Comparison of ENCODE assay signal across 8 mouse cellular contexts in genomic region chr3:95315094-95315843, GRCm38 (mm10). TPM values are rescaled to one million over a fixed set of nuclear protein-coding genes. Genes with fewer than 3 reads are reported as not detected.
DNase-seq lines count a peak whose midpoint lies in the region; ATAC-seq lines count a peak whose summit lies in the region.

No protein-coding gene starts in this region.

- peak overlapping the region; percentile 88 for H3K4me2 ChIP-seq in embryonic facial prominence, embryonic 13.5 days
- peak overlapping the region; percentile 56 for H3K4me2 ChIP-seq in kidney, embryonic 14.5 days (replicated peaks; ENCODE audit: low read depth, low read length)
- H3K4me2 ChIP-seq in liver, embryonic 13.5 days: peak overlapping the region; percentile 96
- H3K4me2 ChIP-seq in stomach, embryonic 14.5 days (replicated peaks; ENCODE audit: low read depth, low read length): peak overlapping the region; percentile 90

- peaks cover 12% of the 10 kb centered on the region for H3K36me3 ChIP-seq in embryonic facial prominence, embryonic 13.5 days
- H3K36me3 ChIP-seq in kidney, embryonic 14.5 days (ENCODE audit: control insufficient read depth, insufficient read depth, low read length): peaks cover 12% of the 10 kb centered on the region; the same call in 1 of the 2 replicates
- peaks cover 23% of the 10 kb centered on the region for H3K36me3 ChIP-seq in liver, embryonic 13.5 days
- H3K36me3 ChIP-seq in stomach, embryonic 14.5 days (ENCODE audit: control insufficient read depth, insufficient read depth, low read length): peaks cover 10% of the 10 kb centered on the region; the same call in 1 of the 2 replicates

- no peaks in the 10 kb centered on the region for H3K9me3 ChIP-seq in embryonic facial prominence, embryonic 13.5 days
- no peaks in the 10 kb centered on the region for H3K9me3 ChIP-seq in kidney, embryonic 14.5 days (ENCODE audit: control insufficient read depth, low read length)
- H3K9me3 ChIP-seq in liver, embryonic 13.5 days (replicated peaks): no peaks in the 10 kb centered on the region
- H3K9me3 ChIP-seq in stomach, embryonic 14.5 days (ENCODE audit: control insufficient read depth, low read depth, low read length): no peaks in the 10 kb centered on the region

- H3K4me1 ChIP-seq in embryonic facial prominence, embryonic 13.5 days: peaks cover 32% of the 10 kb centered on the region
- H3K4me1 ChIP-seq in kidney, embryonic 14.5 days (ENCODE audit: control insufficient read depth, insufficient read depth, low read length): peaks cover 22% of the 10 kb centered on the region
- peaks cover 90% of the 10 kb centered on the region for H3K4me1 ChIP-seq in liver, embryonic 13.5 days (replicated peaks)
- H3K4me1 ChIP-seq in stomach, embryonic 14.5 days (ENCODE audit: control insufficient read depth, insufficient read depth, low read length): peaks cover 18% of the 10 kb centered on the region

- peak overlapping the region; percentile 88 for H3K4me3 ChIP-seq in embryonic facial prominence, embryonic 13.5 days
- peak overlapping the region; percentile 91 for H3K4me3 ChIP-seq in kidney, embryonic 14.5 days (ENCODE audit: low read length)
- H3K4me3 ChIP-seq in liver, embryonic 13.5 days (replicated peaks): peak overlapping the region; percentile 89
- H3K4me3 ChIP-seq in stomach, embryonic 14.5 days (ENCODE audit: low read depth, low read length): peak overlapping the region; percentile 94

- peak overlapping the region; percentile 98 for H3K9ac ChIP-seq in embryonic facial prominence, embryonic 13.5 days
- peak overlapping the region; percentile 98 for H3K9ac ChIP-seq in kidney, embryonic 14.5 days (ENCODE audit: low read depth, low read length)
- H3K9ac ChIP-seq in liver, embryonic 13.5 days: peak overlapping the region; percentile 98
- peak overlapping the region; percentile 97 for H3K9ac ChIP-seq in stomach, embryonic 14.5 days (replicated peaks; ENCODE audit: low read depth, low read length)

- under 1% methylated on average over 51 of the region's 71 CpGs for WGBS in embryonic facial prominence, embryonic 13.5 days
- WGBS in kidney, embryonic 14.5 days: under 1% methylated on average over 53 of the region's 71 CpGs
- under 1% methylated on average over 65 of the region's 71 CpGs for WGBS in liver, embryonic 13.5 days (ENCODE audit: insufficient replicate concordance)
- under 1% methylated on average over 61 of the region's 71 CpGs for WGBS in stomach, embryonic 14.5 days

- no peaks in the 10 kb centered on the region for H3K27me3 ChIP-seq in embryonic facial prominence, embryonic 13.5 days
- H3K27me3 ChIP-seq in kidney, embryonic 14.5 days (ENCODE audit: control insufficient read depth, insufficient read depth, low read length): no peaks in the 10 kb centered on the region
- no peaks in the 10 kb centered on the region for H3K27me3 ChIP-seq in liver, embryonic 13.5 days
- H3K27me3 ChIP-seq in stomach, embryonic 14.5 days (ENCODE audit: control insufficient read depth, insufficient read depth, low read length): no peaks in the 10 kb centered on the region

- peak; percentile 93 for ATAC-seq in embryonic facial prominence, embryonic 13.5 days (ENCODE audit: insufficient number of reproducible peaks, insufficient read depth, low FRiP score, low TSS enrichment, low read depth)
- ATAC-seq in kidney, embryonic 14.5 days (ENCODE audit: low FRiP score, low TSS enrichment): peak; percentile 94
- ATAC-seq in liver, embryonic 13.5 days (ENCODE audit: low read depth): peak; percentile 87
- ATAC-seq in stomach, embryonic 14.5 days (ENCODE audit: insufficient number of reproducible peaks, insufficient read depth, low FRiP score, low read depth): peak; percentile 94

- H3K27ac ChIP-seq in embryonic facial prominence, embryonic 13.5 days: peak overlapping the region; percentile 95
- peak overlapping the region; percentile 95 for H3K27ac ChIP-seq in kidney, embryonic 14.5 days (ENCODE audit: low read depth, low read length)
- peak overlapping the region; percentile 95 for H3K27ac ChIP-seq in liver, embryonic 13.5 days
- H3K27ac ChIP-seq in stomach, embryonic 14.5 days (ENCODE audit: low read length): peak overlapping the region; percentile 92

- peak; percentile 85 for DNase-seq in 416B (ENCODE audit: low read depth)
- DNase-seq in adrenal gland, postnatal 10 days: peak; percentile 96
- DNase-seq in heart, adult 9 months (ENCODE audit: low spot score in 2 of 2): peak; percentile 90 to 93
- DNase-seq in liver, embryonic 13.5 days: peak; percentile 90
- peak; percentile 80 to 85 for DNase-seq in natural killer cell, adult 2 months (ENCODE audit: low spot score in 2 of 2)

RNA-seq across cellular contexts. Expression of gene Cers2, which starts 0.7 kb away (rescaled TPM):
- 100 to 1,000 TPM; 138 to 147 TPM for total RNA-seq in adrenal gland, postnatal 10 days (2021)
- 168 and 170 TPM in 2 replicates for polyA plus RNA-seq in embryonic facial prominence, embryonic 13.5 days (2015; fragmentation: Nextera tagmentation; extraction: Ambion mirVana)
- polyA plus RNA-seq in kidney, embryonic 14.5 days (2014; fragmentation: Nextera tagmentation; extraction: Ambion mirVana): 103 and 154 TPM in 2 replicates
- 113 and 125 TPM in 2 replicates for polyA plus RNA-seq in liver, embryonic 13.5 days (2015; fragmentation: Nextera tagmentation; extraction: Ambion mirVana)
- 136 and 146 TPM in 2 replicates for polyA plus RNA-seq in stomach, embryonic 14.5 days (2014; fragmentation: Nextera tagmentation; extraction: Ambion mirVana)

RNA-seq across cellular contexts. Expression of gene Anxa9, which starts 8.3 kb away (rescaled TPM):
- 1 to 10 TPM; 1.1 to 1.3 TPM for total RNA-seq in adrenal gland, postnatal 10 days (2021)
- polyA plus RNA-seq in embryonic facial prominence, embryonic 13.5 days (2015; fragmentation: Nextera tagmentation; extraction: Ambion mirVana): 1.7 and 2.4 TPM in 2 replicates
- 3.7 and 4.3 TPM in 2 replicates for polyA plus RNA-seq in kidney, embryonic 14.5 days (2014; fragmentation: Nextera tagmentation; extraction: Ambion mirVana)
- 3.0 and 3.1 TPM in 2 replicates for polyA plus RNA-seq in liver, embryonic 13.5 days (2015; fragmentation: Nextera tagmentation; extraction: Ambion mirVana)
- 1.7 and 2.1 TPM in 2 replicates for polyA plus RNA-seq in stomach, embryonic 14.5 days (2014; fragmentation: Nextera tagmentation; extraction: Ambion mirVana)

RNA-seq across cellular contexts. Expression of gene Prune1, which starts 33.4 kb away (rescaled TPM):
- total RNA-seq in adrenal gland, postnatal 10 days (2021): 10 to 100 TPM; 22.2 to 27.9 TPM
- 21.6 and 23.5 TPM in 2 replicates for polyA plus RNA-seq in embryonic facial prominence, embryonic 13.5 days (2015; fragmentation: Nextera tagmentation; extraction: Ambion mirVana)
- 15.4 and 22.1 TPM in 2 replicates for polyA plus RNA-seq in kidney, embryonic 14.5 days (2014; fragmentation: Nextera tagmentation; extraction: Ambion mirVana)
- polyA plus RNA-seq in liver, embryonic 13.5 days (2015; fragmentation: Nextera tagmentation; extraction: Ambion mirVana): 8.6 and 11.0 TPM in 2 replicates
- polyA plus RNA-seq in stomach, embryonic 14.5 days (2014; fragmentation: Nextera tagmentation; extraction: Ambion mirVana): 20.1 and 23.1 TPM in 2 replicates

RNA-seq across cellular contexts. Expression of gene Mindy1, which starts 34.1 kb away (rescaled TPM):
- total RNA-seq in adrenal gland, postnatal 10 days (2021): 10 to 100 TPM; 71.2 to 78.1 TPM
- 41.4 and 42.9 TPM in 2 replicates for polyA plus RNA-seq in embryonic facial prominence, embryonic 13.5 days (2015; fragmentation: Nextera tagmentation; extraction: Ambion mirVana)
- polyA plus RNA-seq in kidney, embryonic 14.5 days (2014; fragmentation: Nextera tagmentation; extraction: Ambion mirVana): 33.0 and 40.9 TPM in 2 replicates
- polyA plus RNA-seq in liver, embryonic 13.5 days (2015; fragmentation: Nextera tagmentation; extraction: Ambion mirVana): 17.0 and 18.6 TPM in 2 replicates
- 47.1 and 51.1 TPM in 2 replicates for polyA plus RNA-seq in stomach, embryonic 14.5 days (2014; fragmentation: Nextera tagmentation; extraction: Ambion mirVana)

RNA-seq across cellular contexts. Expression of gene Setdb1, which starts 41.7 kb away (rescaled TPM):
- total RNA-seq in adrenal gland, postnatal 10 days (2021): 10 to 100 TPM; 23.8 to 30.8 TPM
- 49.8 and 51.5 TPM in 2 replicates for polyA plus RNA-seq in embryonic facial prominence, embryonic 13.5 days (2015; fragmentation: Nextera tagmentation; extraction: Ambion mirVana)
- polyA plus RNA-seq in kidney, embryonic 14.5 days (2014; fragmentation: Nextera tagmentation; extraction: Ambion mirVana): 30.2 and 56.5 TPM in 2 replicates
- 15.9 and 20.0 TPM in 2 replicates for polyA plus RNA-seq in liver, embryonic 13.5 days (2015; fragmentation: Nextera tagmentation; extraction: Ambion mirVana)
- 50.8 and 51.8 TPM in 2 replicates for polyA plus RNA-seq in stomach, embryonic 14.5 days (2014; fragmentation: Nextera tagmentation; extraction: Ambion mirVana)

Comparison
In these comparisons a context has a peak if more than half of its experiments do, and no peak if none do; other contexts are left out.
1. Peak in every context shown above with its lines: DNase-seq, ATAC-seq, H3K4me3 ChIP-seq and H3K27ac ChIP-seq.